Mouse (Mus musculus) layer of hippocampus, postnatal 14 days (tissue): ENCODE data around the gene Exosc7. TPM values are rescaled to one million over a fixed set of nuclear protein-coding genes. Genes with fewer than 3 reads are reported as not detected.

ENCODE experiments used
- DNase-seq, 2 experiments: peaks; one replicate each; pipeline ENCODE4 v3.0.0; 2021 to 2022; ENCODE audit warnings: low spot score in 2 of 2, mixed read lengths in 1 of 2
- long read RNA-seq, 2 experiments: library from polyadenylated mRNA; stranded (forward); transcript quantifications; one replicate each; pipeline ENCODE4 v2.0.0; 2021
- total RNA-seq, 2 experiments: library from RNA; stranded (reverse); gene quantifications; 2 replicates each; pipeline ENCODE4 v1.2.3; 2021

The Exosc7 gene
- total RNA-seq = 10 to 100 TPM; 35.8 to 38.0 TPM
- long read RNA-seq, experiment 1, transcript Exosc7-201 (8 exons, 1,053 nt) = major isoform, 30 of 35 reads
- long read RNA-seq, experiment 1, partial matches to known transcripts = 1 of 35 reads
- long read RNA-seq, experiment 1, other reads (novel, unspliced or antisense) = 3 of 35 reads
- long read RNA-seq, experiment 2, transcript Exosc7-201 (8 exons, 1,053 nt) = major isoform, 40 of 49 reads
- long read RNA-seq, experiment 2, partial matches to known transcripts = 2 of 49 reads
- long read RNA-seq, experiment 2, other reads (novel, unspliced or antisense) = 7 of 49 reads

GRCm38 (mm10) chr9:123112805-123113521 lies at the start of gene Exosc7, which contains the start of gene Zdhhc3:
TSS of gene Exosc7 (plus strand) at chr9:123113215.
TSS of gene Zdhhc3 (minus strand) at chr9:123113205.
- peak; percentile 88 to 89 for DNase-seq

DNA sequence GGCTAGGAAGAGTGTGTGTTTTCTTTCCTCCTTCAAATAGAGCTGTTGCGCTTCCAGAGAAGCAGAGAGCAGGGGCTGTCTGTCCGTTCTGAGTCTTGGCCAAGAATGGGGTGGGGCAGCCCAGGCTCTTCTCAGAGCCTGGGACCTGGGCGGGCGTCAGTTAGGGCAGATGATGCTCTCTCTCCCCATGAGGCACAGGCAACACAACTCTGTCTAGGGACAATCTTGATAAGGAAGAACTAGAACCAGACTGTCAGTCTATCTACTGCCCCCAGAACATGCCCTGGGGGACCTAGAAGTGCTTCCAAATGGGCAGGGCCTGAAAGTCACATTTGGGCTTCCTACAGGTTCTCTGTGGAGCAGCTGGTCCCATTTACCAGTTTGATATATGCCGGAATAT lies 33.9 kb upstream of the Exosc7 start:
- no peak for DNase-seq

DNA sequence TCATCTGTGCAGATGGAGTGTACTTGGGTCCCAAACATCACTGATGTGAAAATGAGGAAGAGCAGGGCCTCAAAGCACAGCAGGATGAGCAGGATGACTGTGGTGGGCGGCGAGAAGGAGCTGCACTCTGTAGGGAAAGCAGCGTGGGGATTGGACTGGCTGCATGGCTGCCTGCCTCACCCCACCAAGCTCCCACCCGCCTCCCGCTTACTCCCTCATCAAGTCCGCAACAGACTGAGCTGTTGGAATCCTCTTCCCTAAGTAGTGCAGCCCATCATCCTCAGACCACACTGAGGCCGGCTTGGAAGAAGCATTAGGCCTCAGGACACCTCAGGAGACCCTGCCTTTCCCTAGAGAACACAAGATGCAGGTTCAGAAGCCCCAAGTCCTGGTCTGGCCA lies 32.7 kb upstream of the Exosc7 start:
- DNase-seq = no peak

GRCm38 (mm10) chr9:123080796-123081195 lies 32.2 kb upstream of the Exosc7 start:
- DNase-seq = no peak

- no peak for DNase-seq
Observed at GRCm38 (mm10) chr9:123085373-123085772, 27.6 kb upstream of the Exosc7 start.

DNA sequence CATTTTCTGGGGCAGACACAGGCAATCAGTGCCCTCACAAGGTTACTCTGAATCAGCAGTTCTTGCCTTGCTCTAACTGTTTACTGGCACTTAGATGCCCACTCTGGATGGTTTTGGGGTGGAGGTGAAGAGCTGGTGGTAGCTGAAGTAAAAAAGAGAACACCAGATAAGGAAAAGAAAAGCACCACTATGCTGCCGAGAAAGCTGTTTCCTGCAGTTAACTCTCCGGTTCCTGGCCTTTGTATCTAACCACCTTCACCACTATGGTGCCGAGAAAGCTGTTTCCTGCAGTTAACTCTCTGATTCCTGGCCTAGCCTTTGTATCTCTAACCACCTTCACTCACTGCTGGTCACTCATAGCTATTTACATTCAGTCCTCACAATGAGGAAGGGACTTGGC lies 25.5 kb upstream of the Exosc7 start:
- DNase-seq = no peak

DNA sequence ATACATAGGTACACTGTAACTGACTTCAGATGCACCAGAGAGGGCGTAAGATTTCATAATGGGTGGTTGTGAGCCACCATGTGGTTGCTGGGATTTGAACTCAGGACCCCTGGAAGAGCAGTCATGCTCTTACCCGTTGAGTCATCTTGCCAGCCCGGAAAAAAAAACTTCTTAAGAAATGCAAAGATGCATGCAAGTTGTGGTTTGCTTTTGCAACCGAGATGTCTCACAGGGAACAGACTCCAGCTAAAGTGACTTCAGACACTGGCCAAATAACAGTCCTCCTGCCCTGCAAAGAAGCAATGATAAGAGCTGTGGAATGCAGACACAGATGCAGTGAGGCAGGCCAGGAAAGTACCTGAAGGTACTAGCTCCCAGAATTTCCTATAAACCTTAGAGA lies 22.2 kb upstream of the Exosc7 start:
- DNase-seq = no peak

DNA sequence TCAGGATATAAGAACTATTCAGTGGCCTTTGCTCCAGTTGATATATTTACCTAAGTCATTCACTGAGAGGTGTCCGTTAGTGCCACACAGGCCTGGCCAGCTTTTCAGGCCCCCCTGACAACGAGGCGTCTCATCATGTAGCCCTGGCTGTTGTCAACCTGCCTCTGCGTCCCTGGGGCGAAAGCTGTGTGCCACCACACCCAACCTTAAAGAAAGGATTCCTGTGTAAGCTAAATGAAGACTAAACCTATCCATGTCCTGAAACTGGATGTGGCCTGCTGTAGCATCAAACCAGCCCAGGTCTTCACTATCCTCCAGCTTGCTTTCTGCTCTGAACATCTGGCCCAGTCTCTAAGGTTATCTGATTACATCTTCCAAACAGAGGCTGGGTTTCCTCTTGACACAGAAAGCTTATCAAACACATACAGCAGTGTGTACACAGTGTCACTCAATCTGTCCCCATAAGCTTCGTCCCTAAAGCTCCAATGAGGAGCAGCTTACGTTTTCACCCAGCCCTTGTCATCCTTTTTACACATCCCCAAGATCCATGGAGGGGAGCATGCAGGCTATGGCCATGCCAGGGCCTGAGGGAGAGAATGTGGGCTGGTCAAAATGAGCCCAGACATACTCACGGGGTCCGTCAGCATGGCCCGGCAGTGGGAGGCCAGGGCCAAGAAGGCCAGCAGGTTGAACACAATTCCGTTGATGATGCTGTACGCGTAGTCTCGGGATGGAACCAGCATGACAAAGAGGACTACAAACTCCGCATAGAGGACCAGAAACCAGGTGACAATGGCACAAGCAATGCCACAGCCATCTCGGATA lies 13.2 kb upstream of the Exosc7 start:
- DNase-seq = no peak

DNA sequence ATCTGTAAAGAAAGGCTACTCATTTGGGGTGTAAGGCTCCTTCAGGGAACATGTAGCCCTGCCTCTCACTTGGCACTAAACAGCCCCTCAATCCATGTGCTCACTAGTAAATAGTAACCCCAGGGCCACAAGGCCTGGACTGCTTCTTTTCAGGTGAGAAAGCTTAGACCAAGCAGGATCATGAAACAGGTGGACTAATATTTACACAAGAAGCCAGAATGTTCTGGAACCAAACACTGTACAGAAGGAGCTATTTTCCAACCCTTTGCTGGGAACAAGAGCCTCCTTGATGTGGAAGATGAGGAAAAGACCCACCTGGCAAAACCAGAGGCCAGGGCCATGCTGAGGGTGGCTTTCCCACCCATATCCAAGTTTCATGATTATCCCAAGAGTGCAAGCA lies 9.6 kb upstream of the Exosc7 start:
- DNase-seq = no peak

GRCm38 (mm10) chr9:123104362-123104761 lies 8.7 kb upstream of the Exosc7 start:
- DNase-seq = no peak

DNA sequence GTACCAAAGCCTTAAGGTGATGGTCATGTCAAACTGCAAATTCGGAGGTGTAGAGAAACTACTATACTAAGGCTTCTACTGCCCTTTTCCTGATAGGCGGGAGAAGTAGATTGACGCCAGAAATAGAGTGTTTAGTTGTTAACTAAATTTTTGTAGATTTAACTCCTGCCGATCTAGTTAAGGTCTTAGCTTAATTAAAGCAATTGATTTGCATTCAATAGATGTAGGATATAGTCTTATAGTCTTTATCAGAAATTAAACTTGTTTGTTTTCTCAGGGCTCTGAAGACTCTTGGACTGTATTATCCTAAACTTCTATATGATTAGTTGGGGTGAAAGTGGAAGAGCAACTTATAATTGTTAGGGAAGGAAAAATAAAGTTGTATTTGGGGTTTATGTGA lies 5.8 kb upstream of the Exosc7 start:
- DNase-seq = no peak

DNA sequence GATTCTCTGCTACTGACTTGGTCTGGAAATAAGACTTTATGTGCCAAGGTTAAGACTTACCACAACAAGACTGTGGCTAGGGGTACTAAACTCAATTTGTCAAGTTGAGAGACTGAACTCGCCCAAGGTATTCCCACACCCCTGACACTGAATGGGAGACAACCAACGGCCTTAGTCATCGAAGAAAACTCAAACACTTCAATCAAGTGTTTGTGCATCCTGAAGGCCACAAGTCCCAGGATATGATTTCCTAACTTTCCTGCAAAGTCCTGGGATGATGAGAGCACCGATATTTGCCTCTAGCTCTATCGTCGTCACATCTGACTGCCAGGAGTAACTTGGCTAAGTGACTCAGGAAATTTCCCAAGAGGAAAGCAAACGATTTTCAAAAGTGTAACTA lies 3.8 kb upstream of the Exosc7 start:
- DNase-seq = no peak

DNA sequence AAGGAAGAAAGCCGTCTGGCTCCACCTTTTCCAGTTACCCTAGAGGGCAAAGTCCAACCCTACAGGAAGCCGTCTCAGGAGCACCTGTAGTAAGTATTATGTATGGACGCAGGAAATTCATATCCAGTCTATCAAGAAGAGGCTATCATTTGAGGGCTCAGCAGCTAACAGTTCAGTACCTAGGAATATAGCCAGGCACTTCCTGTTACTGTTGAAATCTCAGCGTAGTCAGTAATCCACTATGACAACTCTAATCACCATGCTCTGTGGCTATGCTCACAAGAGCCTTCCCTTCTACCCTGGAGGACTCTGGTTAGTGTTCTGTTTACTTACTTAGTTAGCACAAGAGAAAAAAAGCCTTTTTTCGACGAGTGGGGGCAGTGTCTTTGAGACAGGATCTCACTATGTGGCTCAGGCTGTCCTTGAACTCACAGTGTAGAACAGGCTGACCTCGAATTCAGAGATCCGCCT lies 1.2 kb upstream of the Exosc7 start:
- no peak for DNase-seq

GRCm38 (mm10) chr9:123113931-123114330 lies 916 bp downstream of the Exosc7 start:
- no peak for DNase-seq

DNA sequence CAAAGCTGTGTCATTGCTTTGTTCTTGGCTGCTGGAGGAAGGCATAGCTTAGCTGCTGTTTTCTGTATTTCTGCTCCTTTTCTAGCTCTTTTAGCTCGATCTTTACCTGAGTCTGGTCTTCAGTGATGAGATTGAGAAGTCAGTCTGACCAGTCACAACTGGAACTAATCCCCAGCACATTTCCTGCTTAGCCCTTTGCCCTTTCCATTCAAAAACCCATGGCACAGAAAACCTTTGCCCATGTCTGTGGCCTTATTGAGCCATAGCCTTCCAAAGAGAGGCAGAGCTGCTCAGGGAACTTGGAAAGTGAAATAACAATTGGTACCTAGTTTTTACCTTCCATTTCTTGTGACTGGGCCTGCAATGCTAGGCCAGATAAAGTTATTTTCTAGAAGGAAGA lies 2.6 kb downstream of the Exosc7 start:
- DNase-seq = no peak

DNA sequence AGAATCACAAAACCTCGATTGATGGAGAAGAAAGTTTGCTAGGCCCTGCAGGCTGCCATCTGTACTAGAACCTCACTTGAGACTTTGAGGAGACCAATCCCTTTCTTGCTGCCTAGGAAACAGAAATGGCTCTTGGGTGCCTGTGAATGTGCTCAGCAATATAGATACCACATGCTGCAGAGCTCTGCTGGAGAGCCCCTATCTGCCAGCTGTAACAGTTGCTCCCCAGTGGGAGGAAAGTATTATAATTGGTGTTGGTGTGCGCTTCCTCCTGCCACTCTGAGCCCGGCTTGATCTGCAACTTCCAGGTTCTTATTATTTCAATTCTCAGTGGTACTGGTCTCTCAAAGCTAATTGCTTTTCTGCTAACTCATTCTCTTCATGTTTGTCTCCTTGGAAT lies 10.0 kb downstream of the Exosc7 start:
- peak in 1 of 2 experiments; percentile 18 for DNase-seq

GRCm38 (mm10) chr9:123123571-123124412 lies 10.8 kb downstream of the Exosc7 start:
- peak in 1 of 2 experiments; percentile 27 for DNase-seq

DNA sequence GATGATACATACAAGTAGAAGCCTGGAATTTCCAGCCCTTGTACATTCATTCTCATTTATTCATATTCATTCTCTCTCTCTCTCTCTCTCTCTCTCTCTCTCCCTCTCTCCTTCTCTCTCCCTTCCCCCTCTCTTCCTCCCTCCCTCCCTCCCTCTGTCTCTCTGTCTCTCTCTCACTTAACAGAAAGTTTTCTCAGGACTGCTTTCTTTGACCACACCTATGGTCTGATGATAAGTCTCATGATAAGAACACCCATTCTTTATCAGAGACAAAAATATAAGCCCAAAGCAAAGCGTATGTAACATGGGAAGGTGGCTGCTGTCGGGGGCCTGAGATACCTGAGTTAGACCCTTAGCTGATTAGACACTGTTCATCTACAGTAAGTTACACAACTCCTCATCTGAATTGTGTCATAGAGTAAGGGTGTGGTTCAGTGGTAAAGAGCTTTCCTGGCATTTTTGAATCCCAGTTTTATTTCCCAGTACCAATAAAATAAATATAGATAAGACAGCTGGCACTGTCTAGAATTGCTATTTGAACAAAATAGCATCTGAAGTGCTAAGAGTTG lies 11.5 kb downstream of the Exosc7 start:
- DNase-seq = no peak

DNA sequence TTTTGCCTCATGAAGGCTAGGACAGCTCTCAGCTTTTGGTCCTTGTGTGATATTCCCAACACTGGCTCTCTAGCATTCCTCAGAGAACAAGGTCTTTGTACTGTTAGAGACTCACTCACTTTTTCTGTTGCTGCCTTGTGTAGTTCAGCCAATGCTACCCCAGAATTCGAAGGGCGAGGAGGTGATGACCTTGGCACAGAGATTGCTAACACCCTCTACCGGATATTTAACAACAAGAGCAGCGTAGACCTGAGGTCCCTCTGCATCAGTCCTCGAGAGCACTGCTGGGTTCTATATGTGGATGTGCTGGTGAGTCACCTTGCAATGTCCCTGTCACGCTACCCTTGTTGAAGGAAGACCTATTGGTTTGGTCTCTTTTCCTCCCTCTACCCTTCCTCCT lies 14.6 kb downstream of the Exosc7 start:
- no peak for DNase-seq

DNA sequence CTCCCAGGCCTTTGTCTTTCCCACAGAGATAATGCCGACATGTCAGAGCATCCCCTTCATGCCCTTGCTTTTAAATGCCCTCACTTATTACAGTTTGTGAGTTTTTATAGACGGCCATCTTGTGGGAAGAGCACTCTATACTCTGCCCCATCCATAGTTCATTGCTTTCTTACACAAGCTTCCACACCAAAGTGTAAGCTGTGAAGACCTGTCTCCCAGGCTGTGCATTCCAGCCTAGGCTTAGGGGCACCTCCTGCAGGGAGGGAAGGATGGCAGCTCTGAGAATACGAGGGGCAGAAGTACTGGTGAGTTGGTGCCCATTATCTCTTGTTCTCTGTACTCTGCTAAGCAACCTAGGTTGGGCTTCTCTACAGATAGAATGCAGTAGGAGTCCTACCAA lies 20.0 kb downstream of the Exosc7 start:
- DNase-seq = no peak
